Mouse (Mus musculus) c-Kit-positive CD71-positive TER-119-negative erythroid progenitor cells, embryonic 14.5 days (primary cell): ENCODE measurements at regions not wholly inside any gene's neighbourhood (a gene's known extent, or its start where the extent isn't known, plus 50 kb on each side); places are given as distances from the start of the nearest gene placed in this dataset.
A peak's percentile ranks its signal among the peaks of the same experiment; 100 is the strongest.

Experiments used
- DNase-seq: peaks from one replicate; pipeline ENCODE4 v3.0.0-alpha.2; 2013; ENCODE audit warnings: low read depth

- peak; percentile 5 for DNase-seq
These were observed 569.9 kb upstream of the Gm10800 start for GRCm38 (mm10) chr2:99236968-99237367.
